16 mouse cellular contexts compared by ENCODE assay signal in the genomic region with DNA sequence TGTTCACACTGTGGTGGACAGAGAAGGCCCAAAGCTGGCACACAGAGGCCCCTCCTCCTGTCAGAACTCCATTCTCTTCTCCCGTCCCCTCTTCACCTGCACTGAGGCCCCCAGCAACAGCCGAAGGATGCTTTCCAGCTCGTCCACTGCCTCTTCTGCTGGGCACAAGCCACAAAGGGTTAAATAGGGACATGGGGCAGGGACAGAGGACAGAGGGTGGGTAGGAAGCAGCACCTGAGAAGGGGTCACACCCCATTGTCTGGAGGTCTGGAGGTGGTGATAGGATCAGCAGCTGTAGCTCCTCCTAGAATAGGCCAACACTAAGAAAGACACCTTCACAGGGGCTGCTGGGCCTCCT. TPM values are rescaled to one million over a fixed set of nuclear protein-coding genes. Genes with fewer than 3 reads are reported as not detected.
DNase-seq lines count a peak whose midpoint lies in the region; ATAC-seq and TF ChIP-seq lines count a peak whose summit lies in the region.
"Had no signal": no experiment of that assay in that cellular context is flagged by ENCODE, and none has a peak within 500 bp of the region (broad histone marks: within the 10 kb centered on the region; RNA-seq: fewer than 3 reads in every experiment).

No protein-coding gene starts in this region.

- H3K27ac ChIP-seq in hindbrain, embryonic 10.5 days = peak overlapping the region; percentile 40; the same call in 1 of the 2 replicates
- H3K27ac ChIP-seq in hindbrain, embryonic 11.5 days (ENCODE audit: low read depth, low read length) = no peak overlapping the region
- H3K27ac ChIP-seq in spleen, adult 2 months (ENCODE audit: insufficient read depth, low read length) = peak overlapping the region; percentile 57; the same call in 1 of the 2 replicates
- H3K27ac ChIP-seq in bone marrow macrophage, adult 2 months (ENCODE audit: insufficient read depth, low read depth, low read length) = no peak overlapping the region
- H3K27ac ChIP-seq in macrophage = peak overlapping the region; percentile 77
- H3K27ac ChIP-seq in forebrain, embryonic 13.5 days = no peak overlapping the region
- H3K27ac ChIP-seq: embryonic facial prominence, embryonic 12.5 days; hindbrain, postnatal 0 days; neural tube, embryonic 12.5 days had no signal

- 62% methylated on average over 3 of the region's 3 CpGs for WGBS in hindbrain, embryonic 10.5 days
- WGBS in hindbrain, embryonic 11.5 days = 48% methylated on average over 3 of the region's 3 CpGs
- 56% methylated on average over 3 of the region's 3 CpGs for WGBS in spleen, adult 2 months
- WGBS in macrophage (ENCODE audit: missing documents) = 89% methylated on average over 3 of the region's 3 CpGs
- whole genome bisulfite sequencing in forebrain, embryonic 13.5 days = 42% methylated on average over 3 of the region's 3 CpGs

- TF ChIP-seq POLR2A in spleen, adult 2 months (IDR thresholded peaks at IDR 0.05; ENCODE audit: low read depth, low read length) = no peak
- no peak for TF ChIP-seq POLR2A in bone marrow macrophage, adult 2 months (IDR thresholded peaks at IDR 0.05; ENCODE audit: borderline replicate concordance, low read depth, low read length)

- H3K4me3 ChIP-seq in hindbrain, embryonic 10.5 days = no peak overlapping the region
- no peak overlapping the region for H3K4me3 ChIP-seq in hindbrain, embryonic 11.5 days (ENCODE audit: low read depth, low read length)
- peak overlapping the region; percentile 67; the same call in 1 of the 2 replicates for H3K4me3 ChIP-seq in spleen, adult 2 months (ENCODE audit: extremely low read depth, insufficient read depth, insufficient read length)
- peak overlapping the region; percentile 78 for H3K4me3 ChIP-seq in bone marrow macrophage, adult 2 months (ENCODE audit: insufficient read depth, low read length)
- peak overlapping the region; percentile 47; the same call in 1 of the 2 replicates for H3K4me3 ChIP-seq in macrophage (ENCODE audit: inconsistent target)
- H3K4me3 ChIP-seq in forebrain, embryonic 13.5 days = no peak overlapping the region
- H3K4me3 ChIP-seq: erythroblast, embryonic 14.5 days; heart, embryonic 10.5 days; midbrain, embryonic 10.5 days; neural tube, embryonic 12.5 days had no signal

- peaks cover 33% of the 10 kb centered on the region; the same call in 1 of the 2 replicates for H3K79me2 ChIP-seq in macrophage (ENCODE audit: inconsistent target)

- H3K4me1 ChIP-seq in hindbrain, embryonic 10.5 days (replicated peaks) = peaks cover 37% of the 10 kb centered on the region
- peaks cover 10% of the 10 kb centered on the region for H3K4me1 ChIP-seq in hindbrain, embryonic 11.5 days (replicated peaks; ENCODE audit: control insufficient read depth, insufficient read depth, low read length)
- peaks cover 39% of the 10 kb centered on the region for H3K4me1 ChIP-seq in spleen, adult 2 months (ENCODE audit: control insufficient read depth, insufficient read depth, insufficient read length)
- peaks cover 23% of the 10 kb centered on the region for H3K4me1 ChIP-seq in bone marrow macrophage, adult 2 months (ENCODE audit: control insufficient read depth, insufficient read depth, low read length)
- H3K4me1 ChIP-seq in forebrain, embryonic 13.5 days = peaks cover 17% of the 10 kb centered on the region

- no peaks in the 10 kb centered on the region for H3K36me3 ChIP-seq in hindbrain, embryonic 10.5 days
- no peaks in the 10 kb centered on the region for H3K36me3 ChIP-seq in hindbrain, embryonic 11.5 days (ENCODE audit: control insufficient read depth, insufficient read depth, low read length)
- peaks cover 7% of the 10 kb centered on the region for H3K36me3 ChIP-seq in spleen, adult 2 months (ENCODE audit: control insufficient read depth, insufficient read depth, low read length)
- H3K36me3 ChIP-seq in macrophage (ENCODE audit: inconsistent target) = peaks cover 39% of the 10 kb centered on the region
- no peaks in the 10 kb centered on the region for H3K36me3 ChIP-seq in forebrain, embryonic 13.5 days (ENCODE audit: poor library complexity, severe bottlenecking)
- H3K36me3 ChIP-seq: embryonic facial prominence, embryonic 12.5 days; heart, embryonic 10.5 days; midbrain, embryonic 10.5 days; neural tube, embryonic 12.5 days had no signal

- no peak overlapping the region for H3K4me2 ChIP-seq in hindbrain, embryonic 11.5 days (replicated peaks; ENCODE audit: low read depth, low read length)
- H3K4me2 ChIP-seq in forebrain, embryonic 13.5 days = no peak overlapping the region
- H3K4me2 ChIP-seq: embryonic facial prominence, embryonic 12.5 days; neural tube, embryonic 12.5 days had no signal

- no peak for TF ChIP-seq CTCF in spleen, adult 2 months (IDR thresholded peaks at IDR 0.05; ENCODE audit: extremely low read depth, insufficient read depth, insufficient read length, insufficient replicate concordance)
- no peak for TF ChIP-seq CTCF in bone marrow macrophage, adult 2 months (IDR thresholded peaks at IDR 0.05; ENCODE audit: low read depth, low read length)

- no peak overlapping the region for H3K9ac ChIP-seq in hindbrain, embryonic 11.5 days (ENCODE audit: low read depth, low read length)
- H3K9ac ChIP-seq in forebrain, embryonic 13.5 days = no peak overlapping the region
- H3K9ac ChIP-seq: embryonic facial prominence, embryonic 12.5 days; neural tube, embryonic 12.5 days had no signal

- ATAC-seq in hindbrain, embryonic 11.5 days (ENCODE audit: low FRiP score) = no peak
- ATAC-seq in forebrain, embryonic 13.5 days = no peak

- DNase-seq in hindbrain, embryonic 10.5 days (ENCODE audit: low spot score) = no peak
- DNase-seq in hindbrain, embryonic 11.5 days (ENCODE audit: low spot score) = no peak
- DNase-seq in spleen, adult 2 months (ENCODE audit: low read depth in 1 of 2, low spot score in 2 of 2) = no peak
- DNase-seq in spleen, adult 12 weeks (ENCODE audit: low spot score) = no peak
- DNase-seq in frontal cortex, postnatal 10 days (ENCODE audit: low spot score in 2 of 2) = no peak
- DNase-seq: cerebellum, adult 9-11 months; gastrocnemius, postnatal 25 days had no signal

- no peaks in the 10 kb centered on the region for H3K9me3 ChIP-seq in hindbrain, embryonic 10.5 days
- H3K9me3 ChIP-seq in hindbrain, embryonic 11.5 days (ENCODE audit: control insufficient read depth, low read length) = no peaks in the 10 kb centered on the region
- H3K9me3 ChIP-seq in forebrain, embryonic 13.5 days (replicated peaks) = no peaks in the 10 kb centered on the region
- H3K9me3 ChIP-seq: embryonic facial prominence, embryonic 12.5 days; heart, embryonic 10.5 days; midbrain, embryonic 10.5 days; neural tube, embryonic 12.5 days had no signal

- H3K27me3 ChIP-seq in hindbrain, embryonic 10.5 days (ENCODE audit: insufficient read depth, poor library complexity, severe bottlenecking) = peaks cover 60% of the 10 kb centered on the region
- H3K27me3 ChIP-seq in hindbrain, embryonic 11.5 days (ENCODE audit: control insufficient read depth, insufficient read depth, low read length) = peaks cover 9% of the 10 kb centered on the region
- no peaks in the 10 kb centered on the region for H3K27me3 ChIP-seq in spleen, adult 2 months (ENCODE audit: control insufficient read depth, insufficient read depth, low read length)
- peaks cover 23% of the 10 kb centered on the region for H3K27me3 ChIP-seq in forebrain, embryonic 13.5 days

RNA-seq across cellular contexts. Expression of a gene that starts 1.0 kb away (rescaled TPM):
- polyA plus RNA-seq in hindbrain, embryonic 10.5 days (2016; fragmentation: Nextera tagmentation; extraction: Ambion mirVana) = 0.37 and 1.2 TPM in 2 replicates
- 0.42 and 0.74 TPM in 2 replicates for polyA plus RNA-seq in hindbrain, embryonic 11.5 days (2014; fragmentation: Nextera tagmentation; extraction: Ambion mirVana)
- 82.5 and 106 TPM in 2 replicates for polyA plus RNA-seq in spleen, adult 2 months (2012; rRNA removed)
- polyA plus RNA-seq in bone marrow macrophage, adult 2 months (2012; ENCODE audit: insufficient read depth, insufficient read length, missing spikeins) = 31.8 and 33.2 TPM in 2 replicates
- total RNA-seq in macrophage (2018; cell fraction: chromatin; rRNA removed) = 100 to 1,000 TPM in 20 of 26 experiments, 10 to 100 TPM in 6; 61.5 to 528 (median 169) TPM
- 10 to 100 TPM; 23.7 to 58.1 (median 40.5) TPM for total RNA-seq in macrophage (2018; cell fraction: cytosol; rRNA removed)
- 100 to 1,000 TPM in 14 of 26 experiments, 10 to 100 TPM in 12; 39.5 to 274 (median 109) TPM for total RNA-seq in macrophage (2018; cell fraction: nucleus; rRNA removed)
- 16.2 to 28.6 TPM (median 21.1 TPM) in 3 replicates for polyA plus RNA-seq in macrophage (2018)
- polyA plus RNA-seq in forebrain, embryonic 13.5 days (2015; fragmentation: Nextera tagmentation; extraction: Ambion mirVana) = 0.19 and 0.71 TPM in 2 replicates

RNA-seq across cellular contexts. Expression of a gene that starts 16.5 kb away (rescaled TPM):
- polyA plus RNA-seq in hindbrain, embryonic 10.5 days (2016; fragmentation: Nextera tagmentation; extraction: Ambion mirVana) = 6.2 and 7.7 TPM in 2 replicates
- polyA plus RNA-seq in hindbrain, embryonic 11.5 days (2014; fragmentation: Nextera tagmentation; extraction: Ambion mirVana) = 5.2 and 5.8 TPM in 2 replicates
- 26.7 and 31.8 TPM in 2 replicates for polyA plus RNA-seq in spleen, adult 2 months (2012; rRNA removed)
- 17.9 and 20.5 TPM in 2 replicates for polyA plus RNA-seq in bone marrow macrophage, adult 2 months (2012; ENCODE audit: insufficient read depth, insufficient read length, missing spikeins)
- 100 to 1,000 TPM in 3 of 26 experiments, 10 to 100 TPM in 23; 20.7 to 276 (median 45.8) TPM for total RNA-seq in macrophage (2018; cell fraction: chromatin; rRNA removed)
- total RNA-seq in macrophage (2018; cell fraction: cytosol; rRNA removed) = 10 to 100 TPM; 20.8 to 44.8 (median 28.9) TPM
- total RNA-seq in macrophage (2018; cell fraction: nucleus; rRNA removed) = 10 to 100 TPM; 18.4 to 95.2 (median 38.5) TPM
- 15.5 to 39.8 TPM (median 30.3 TPM) in 3 replicates for polyA plus RNA-seq in macrophage (2018)
- polyA plus RNA-seq in forebrain, embryonic 13.5 days (2015; fragmentation: Nextera tagmentation; extraction: Ambion mirVana) = 4.0 and 4.2 TPM in 2 replicates

RNA-seq across cellular contexts. Expression of a gene that starts 52.5 kb away (rescaled TPM):
- polyA plus RNA-seq in hindbrain, embryonic 10.5 days (2016; fragmentation: Nextera tagmentation; extraction: Ambion mirVana) = 148 and 157 TPM in 2 replicates
- polyA plus RNA-seq in hindbrain, embryonic 11.5 days (2014; fragmentation: Nextera tagmentation; extraction: Ambion mirVana) = 142 and 147 TPM in 2 replicates
- polyA plus RNA-seq in spleen, adult 2 months (2012; rRNA removed) = 135 and 150 TPM in 2 replicates
- 71.2 and 82.0 TPM in 2 replicates for polyA plus RNA-seq in bone marrow macrophage, adult 2 months (2012; ENCODE audit: insufficient read depth, insufficient read length, missing spikeins)
- 10 to 100 TPM; 15.0 to 55.4 (median 28.3) TPM for total RNA-seq in macrophage (2018; cell fraction: chromatin; rRNA removed)
- 100 to 1,000 TPM in 1 of 26 experiments, 10 to 100 TPM in 25; 50.6 to 102 (median 84.3) TPM for total RNA-seq in macrophage (2018; cell fraction: cytosol; rRNA removed)
- 100 to 1,000 TPM in 1 of 26 experiments, 10 to 100 TPM in 25; 23.1 to 102 (median 67.4) TPM for total RNA-seq in macrophage (2018; cell fraction: nucleus; rRNA removed)
- polyA plus RNA-seq in macrophage (2018) = 70.0 to 96.1 TPM (median 81.1 TPM) in 3 replicates
- 141 and 167 TPM in 2 replicates for polyA plus RNA-seq in forebrain, embryonic 13.5 days (2015; fragmentation: Nextera tagmentation; extraction: Ambion mirVana)

RNA-seq across cellular contexts. Expression of a gene that starts 52.9 kb away (rescaled TPM):
- polyA plus RNA-seq in hindbrain, embryonic 10.5 days (2016; fragmentation: Nextera tagmentation; extraction: Ambion mirVana) = 155 and 196 TPM in 2 replicates
- polyA plus RNA-seq in hindbrain, embryonic 11.5 days (2014; fragmentation: Nextera tagmentation; extraction: Ambion mirVana) = 126 and 138 TPM in 2 replicates
- 54.6 and 59.4 TPM in 2 replicates for polyA plus RNA-seq in spleen, adult 2 months (2012; rRNA removed)
- polyA plus RNA-seq in bone marrow macrophage, adult 2 months (2012; ENCODE audit: insufficient read depth, insufficient read length, missing spikeins) = 349 and 382 TPM in 2 replicates
- 100 to 1,000 TPM in 14 of 26 experiments, 10 to 100 TPM in 12; 23.7 to 378 (median 132) TPM for total RNA-seq in macrophage (2018; cell fraction: chromatin; rRNA removed)
- 1,000 to 10,000 TPM in 6 of 26 experiments, 100 to 1,000 TPM in 20; 242 to 1,163 (median 634) TPM for total RNA-seq in macrophage (2018; cell fraction: cytosol; rRNA removed)
- 100 to 1,000 TPM in 22 of 26 experiments, 10 to 100 TPM in 4; 59.1 to 620 (median 234) TPM for total RNA-seq in macrophage (2018; cell fraction: nucleus; rRNA removed)
- polyA plus RNA-seq in macrophage (2018) = 147 to 393 TPM (median 352 TPM) in 3 replicates
- polyA plus RNA-seq in forebrain, embryonic 13.5 days (2015; fragmentation: Nextera tagmentation; extraction: Ambion mirVana) = 186 and 201 TPM in 2 replicates

Comparison
In these comparisons a context has a peak if more than half of its experiments do, and no peak if none do; other contexts are left out.
1. H3K27ac ChIP-seq: peak in hindbrain, embryonic 10.5 days (single experiment), spleen, adult 2 months (single experiment) and macrophage (single experiment); none in hindbrain, embryonic 11.5 days (single experiment), bone marrow macrophage, adult 2 months (single experiment) and forebrain, embryonic 13.5 days (single experiment).
2. H3K4me3 ChIP-seq: peak in spleen, adult 2 months (single experiment), bone marrow macrophage, adult 2 months (single experiment) and macrophage (single experiment); none in hindbrain, embryonic 10.5 days (single experiment), hindbrain, embryonic 11.5 days (single experiment) and forebrain, embryonic 13.5 days (single experiment).